Mouse (Mus musculus): ENCODE results near the gene Adig.

DNA sequence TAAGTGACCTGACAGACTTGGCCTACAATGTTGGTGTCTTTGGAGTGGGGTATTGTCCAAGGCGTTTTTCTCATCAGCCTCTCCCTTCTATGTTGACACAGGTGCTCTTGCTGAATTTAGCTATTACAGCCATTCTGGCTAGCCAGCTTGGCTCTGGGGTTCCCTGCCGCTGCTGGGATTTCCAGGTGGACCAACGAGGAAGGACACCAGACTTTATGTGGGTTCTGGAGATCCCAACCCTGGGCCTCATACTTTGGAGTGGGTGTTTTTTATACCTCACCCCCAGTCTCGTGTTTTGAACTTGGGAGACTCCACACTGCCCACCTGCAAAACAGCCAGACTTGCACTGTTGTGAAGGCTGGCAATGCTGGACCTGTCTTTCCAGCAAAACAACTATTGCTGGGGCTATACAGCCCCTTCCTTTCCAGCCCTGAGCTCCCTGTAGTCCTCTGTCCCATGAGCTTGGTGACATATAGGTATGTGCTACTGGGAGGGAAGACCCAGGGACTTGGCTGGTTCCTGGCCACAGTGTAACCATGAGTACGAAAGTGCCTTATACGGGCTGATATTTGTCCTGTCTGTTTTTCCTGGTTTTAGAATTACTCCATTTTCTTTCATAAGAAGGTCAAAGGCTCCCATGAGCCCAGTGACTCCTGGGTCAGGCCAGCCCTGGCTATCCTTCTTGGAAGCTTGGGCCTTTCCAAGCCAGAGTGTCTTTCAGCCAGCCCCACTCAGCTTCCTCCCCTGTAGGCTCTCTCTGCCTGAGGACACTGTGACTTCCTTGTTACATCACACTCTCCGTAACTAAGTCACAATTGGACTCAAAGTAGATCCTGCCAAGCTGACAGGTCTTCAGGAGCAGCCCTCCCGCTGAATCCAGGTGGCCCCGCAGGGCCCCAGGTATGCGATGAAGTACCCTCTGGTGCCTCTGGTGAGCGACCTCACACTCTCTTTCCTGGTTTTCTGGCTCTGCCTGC is at the start of gene Adig:
- TF ChIP-seq CTCF (IDR thresholded peaks at IDR 0.05; ENCODE audit: low read depth, low read length) (no peak), POLR2A (IDR thresholded peaks at IDR 0.05; ENCODE audit: extremely low read depth, insufficient read depth, low read length) (no peak)
